Mouse (Mus musculus): ENCODE results near the gene Ambra1.
A peak's percentile ranks its signal among the peaks of the same experiment; 100 is the strongest.
"Not testable (repeated sequence)": the region's sequence is repeated elsewhere in the genome, so short reads cannot be mapped to it uniquely, and the experiment has no call there.

Gene Ambra1

GRCm38 (mm10) chr2:91729971-91730821, at the start of gene Ambra1:
Ambra1 (plus strand) TSS chr2:91730134.
- DNase-seq, result peak; percentile 77

GRCm38 (mm10) chr2:91682850-91683249, 47.1 kb upstream of the Ambra1 start:
- peak; percentile 65 for DNase-seq

- DNase-seq, result no peak
Observed at GRCm38 (mm10) chr2:91683919-91684318, 46.0 kb upstream of the Ambra1 start.

GRCm38 (mm10) chr2:91689452-91689851, 40.5 kb upstream of the Ambra1 start:
- no peak for DNase-seq

- DNase-seq, result no peak
Observed at GRCm38 (mm10) chr2:91695436-91696224, 34.3 kb upstream of the Ambra1 start.

GRCm38 (mm10) chr2:91696225-91696590, 33.7 kb upstream of the Ambra1 start:
- no peak for DNase-seq

- no peak for DNase-seq
Observed at GRCm38 (mm10) chr2:91699225-91699624, 30.7 kb upstream of the Ambra1 start.

GRCm38 (mm10) chr2:91701366-91701765, 28.6 kb upstream of the Ambra1 start:
- DNase-seq, result no peak

GRCm38 (mm10) chr2:91705736-91706135, 24.2 kb upstream of the Ambra1 start:
- DNase-seq, result no peak

- DNase-seq, result no peak
Observed at GRCm38 (mm10) chr2:91706456-91706855, 23.5 kb upstream of the Ambra1 start.

- no peak for DNase-seq
Observed at GRCm38 (mm10) chr2:91708361-91708760, 21.6 kb upstream of the Ambra1 start.

GRCm38 (mm10) chr2:91710272-91711234, 19.4 kb upstream of the Ambra1 start, which contains the start of the genes Atg13 and Harbi1:
Atg13 (minus strand) TSS chr2:91710576.
Harbi1 (plus strand) TSS chr2:91710852.
- peak; percentile 89 for DNase-seq

GRCm38 (mm10) chr2:91711256-91711925, 18.5 kb upstream of the Ambra1 start:
- DNase-seq, result no peak

GRCm38 (mm10) chr2:91714921-91715320, 15.0 kb upstream of the Ambra1 start:
- DNase-seq, result no peak

GRCm38 (mm10) chr2:91718276-91718675, 11.7 kb upstream of the Ambra1 start:
- no peak for DNase-seq

GRCm38 (mm10) chr2:91723382-91723781, 6.6 kb upstream of the Ambra1 start:
- no peak for DNase-seq

GRCm38 (mm10) chr2:91723951-91724350, 6.0 kb upstream of the Ambra1 start:
- no peak for DNase-seq

- no peak for DNase-seq
Observed at GRCm38 (mm10) chr2:91724716-91725115, 5.2 kb upstream of the Ambra1 start.

- not testable (repeated sequence) for DNase-seq
Observed at GRCm38 (mm10) chr2:91725476-91725875, 4.5 kb upstream of the Ambra1 start.

GRCm38 (mm10) chr2:91727011-91727410, 2.9 kb upstream of the Ambra1 start:
- DNase-seq, result no peak

- DNase-seq, result no peak
Observed at GRCm38 (mm10) chr2:91729571-91729970, 363 bp upstream of the Ambra1 start.

- DNase-seq, result no peak
Observed at GRCm38 (mm10) chr2:91735221-91735620, 5.3 kb downstream of the Ambra1 start.

All from right cerebral cortex, postnatal 4 days (tissue).